Mouse (Mus musculus) lung, adult 2 months (tissue): ENCODE measurements around the gene Hist1h4h.

Source experiments
- CTCF ChIP-seq: fragments of 200-500 bp; IDR thresholded peaks from 2 replicates; pipeline ENCODE4 v1.5.1; 2011; ENCODE audit warnings: mild to moderate bottlenecking, low read length, control low read depth; ENCODE audit not compliant: insufficient read depth
- POLR2A ChIP-seq: fragments of 200-500 bp; IDR thresholded peaks from 2 replicates; pipeline ENCODE4 v1.6.1; 2011; ENCODE audit warnings: low read depth, mild to moderate bottlenecking, control low read depth, low read length, borderline replicate concordance; ENCODE audit errors: extremely low read depth

DNA sequence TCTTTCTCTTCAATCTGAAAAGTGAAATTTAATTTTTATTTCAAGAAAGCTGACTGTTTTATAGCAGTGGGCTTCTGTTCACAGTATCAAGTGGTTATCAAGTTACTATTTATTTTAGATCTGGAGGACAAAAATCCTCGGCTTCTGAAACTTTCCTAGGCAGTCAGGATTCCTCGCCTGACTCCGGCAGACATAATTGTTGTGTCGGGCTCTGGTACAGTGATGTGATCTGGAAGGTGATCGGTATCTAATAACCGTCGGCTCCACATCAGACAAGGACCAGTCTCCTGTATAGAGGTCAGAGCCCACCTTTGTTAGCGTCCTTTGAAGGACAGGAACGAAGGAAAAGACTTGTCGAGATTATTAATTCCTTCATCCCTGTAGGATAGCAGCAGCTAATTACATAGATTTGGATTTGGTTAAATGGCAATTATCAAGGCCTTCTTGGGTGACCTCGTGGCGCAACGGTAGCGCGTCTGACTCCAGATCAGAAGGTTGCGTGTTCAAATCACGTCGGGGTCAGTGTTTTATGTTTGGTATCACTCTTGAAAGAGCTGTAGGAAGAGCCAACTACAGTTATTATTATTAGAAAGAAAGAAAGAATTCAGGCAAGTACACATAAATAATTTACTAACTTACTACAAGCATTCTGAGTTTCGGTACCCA, 33.1 kb upstream of the Hist1h4h start:
- TF ChIP-seq POLR2A (no peak), CTCF (no peak)
